Mouse (Mus musculus): ENCODE data around the gene Pgd.

DNA sequence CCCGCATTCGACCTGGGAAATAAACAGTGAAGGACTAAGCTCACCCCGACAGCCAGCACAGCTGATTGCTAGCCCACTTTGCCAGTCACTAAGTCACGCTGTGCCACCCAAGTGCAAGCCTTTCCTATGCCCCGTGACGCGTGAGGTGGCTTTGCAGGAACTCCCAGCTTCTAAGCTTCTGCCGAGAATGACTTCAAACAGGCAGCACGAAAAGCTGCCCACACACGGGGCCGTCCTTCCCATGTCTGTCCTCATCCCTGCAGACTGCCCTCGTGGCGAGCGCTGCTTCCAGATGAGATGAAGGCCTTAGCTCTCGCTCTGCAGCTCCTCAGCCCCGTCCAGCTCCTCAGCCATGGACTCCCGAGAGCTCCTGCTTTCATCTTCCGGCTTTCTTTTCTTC, 38.1 kb downstream of the Pgd start:
- TF ChIP-seq CTCF (IDR thresholded peaks at IDR 0.05; ENCODE audit: control insufficient read depth, insufficient read depth, insufficient read length) (no peak), USF1 (IDR thresholded peaks at IDR 0.05; ENCODE audit: low read depth) (no peak), CEBPB (IDR thresholded peaks at IDR 0.05; ENCODE audit: low read depth) (no peak), MYOG (IDR thresholded peaks at IDR 0.05; ENCODE audit: control insufficient read depth, extremely low read depth, insufficient read length) (no peak), MAX (IDR thresholded peaks at IDR 0.05) (no peak), MYOD1 (IDR thresholded peaks at IDR 0.05; ENCODE audit: control insufficient read depth, insufficient read length, low read depth) (no peak), FOSL1 (IDR thresholded peaks at IDR 0.05; ENCODE audit: insufficient read depth, low read length, poor library complexity, severe bottlenecking) (no peak)

Data from C2C12 (cell line).